Mouse (Mus musculus): ENCODE results near the gene Zfp691.

Gene Zfp691

GRCm38 (mm10) chr4:119167663-119168062 lies 6.3 kb downstream of the Zfp691 start:
- in situ Hi-C loops (cut with MboI, MseI): loop anchor here (5.0 kb wide), 2 partner anchors 165 to 525 kb away; no protein-coding TSS in a partner anchor

GRCm38 (mm10) chr4:119167068-119167467 lies 6.9 kb downstream of the Zfp691 start:
- in situ Hi-C loops (cut with MboI, MseI): loop anchor here (5.0 kb wide), 2 partner anchors 165 to 525 kb away; no protein-coding TSS in a partner anchor

GRCm38 (mm10) chr4:119165916-119166315 lies 8.1 kb downstream of the Zfp691 start:
- in situ Hi-C loops (cut with MboI, MseI): loop anchor here (5.0 kb wide), 2 partner anchors 164 to 524 kb away; no protein-coding TSS in a partner anchor

- in situ Hi-C loops (cut with MboI, MseI): no loop called here
These were observed 11.0 kb downstream of the Zfp691 start for GRCm38 (mm10) chr4:119162990-119163389.

GRCm38 (mm10) chr4:119161358-119161757 lies 12.6 kb downstream of the Zfp691 start:
- in situ Hi-C loops (cut with MboI, MseI): no loop called here

- in situ Hi-C loops (cut with MboI, MseI): no loop called here
These were observed 16.1 kb downstream of the Zfp691 start for GRCm38 (mm10) chr4:119157891-119158290.

GRCm38 (mm10) chr4:119157186-119157585 lies 16.8 kb downstream of the Zfp691 start:
- in situ Hi-C loops (cut with MboI, MseI): no loop called here

- in situ Hi-C loops (cut with MboI, MseI): no loop called here
These were observed 25.3 kb downstream of the Zfp691 start for GRCm38 (mm10) chr4:119148741-119149140.

- in situ Hi-C loops (cut with MboI, MseI): no loop called here
These were observed 26.6 kb downstream of the Zfp691 start for GRCm38 (mm10) chr4:119147347-119147746.

- in situ Hi-C loops (cut with MboI, MseI): no loop called here
These were observed 27.2 kb downstream of the Zfp691 start for GRCm38 (mm10) chr4:119146816-119147215.

GRCm38 (mm10) chr4:119142230-119142871 lies 31.6 kb downstream of the Zfp691 start:
- in situ Hi-C loops (cut with MboI, MseI): no loop called here

- in situ Hi-C loops (cut with MboI, MseI): no loop called here
These were observed 32.8 kb downstream of the Zfp691 start for GRCm38 (mm10) chr4:119141191-119141590.

- in situ Hi-C loops (cut with MboI, MseI): no loop called here
These were observed 33.9 kb downstream of the Zfp691 start for GRCm38 (mm10) chr4:119140126-119140525.

- in situ Hi-C loops (cut with MboI, MseI): no loop called here
These were observed 35.2 kb downstream of the Zfp691 start for GRCm38 (mm10) chr4:119138776-119139175.

- in situ Hi-C loops (cut with MboI, MseI): no loop called here
These were observed 35.8 kb downstream of the Zfp691 start for GRCm38 (mm10) chr4:119138171-119138570.

GRCm38 (mm10) chr4:119137313-119137712 lies 36.7 kb downstream of the Zfp691 start:
- in situ Hi-C loops (cut with MboI, MseI): no loop called here

- in situ Hi-C loops (cut with MboI, MseI): no loop called here
These were observed 40.1 kb downstream of the Zfp691 start for GRCm38 (mm10) chr4:119133860-119134259.

GRCm38 (mm10) chr4:119133306-119133705 lies 40.7 kb downstream of the Zfp691 start:
- in situ Hi-C loops (cut with MboI, MseI): no loop called here

GRCm38 (mm10) chr4:119131189-119131910 lies 42.6 kb downstream of the Zfp691 start:
- in situ Hi-C loops (cut with MboI, MseI): no loop called here

GRCm38 (mm10) chr4:119129096-119129495 lies 44.9 kb downstream of the Zfp691 start:
- in situ Hi-C loops (cut with MboI, MseI): loop anchor here (5.0 kb wide), 1 partner anchor 697 kb away; no protein-coding TSS in a partner anchor

- in situ Hi-C loops (cut with MboI, MseI): loop anchor here (5.0 kb wide), 1 partner anchor 696 kb away; no protein-coding TSS in a partner anchor
These were observed 45.4 kb downstream of the Zfp691 start for GRCm38 (mm10) chr4:119128547-119128946.

GRCm38 (mm10) chr4:119127229-119127628 lies 46.8 kb downstream of the Zfp691 start:
- in situ Hi-C loops (cut with MboI, MseI): loop anchor here (5.0 kb wide), 1 partner anchor 695 kb away; no protein-coding TSS in a partner anchor

Data from regulatory T cell (primary cell).